Mouse (Mus musculus) erythroblast, adult 5-6 weeks (primary cell): Measurements from ENCODE around the gene Wfdc5. TPM values are rescaled to one million over a fixed set of nuclear protein-coding genes. Genes with fewer than 3 reads are reported as not detected.

Experiments
- ATAC-seq: replicated peaks from 2 replicates; pipeline ENCODE4 v1.8.0; 2016; ENCODE audit warnings: moderate number of reproducible peaks, mild to moderate bottlenecking, moderate TSS enrichment, inconsistent platforms; ENCODE audit not compliant: poor library complexity, low FRiP score, severe bottlenecking
- total RNA-seq, 2 experiments: library from RNA; stranded (forward) in 1 of 2; stranded (reverse) in 1 of 2; fragments of 150-400 nt in 1 of 2; fragments of 200-764, 138-1000 nt in 1 of 2; gene quantifications; 2 replicates each; pipeline versions ENCODE4 v1.2.3 to v1.2.4; 2015 to 2017; ENCODE audit warnings: low replicate concordance in 2 of 2

Wfdc5 gene
- total RNA-seq, 2 experiments from 2014 or later, result not detected

GRCm38 (mm10) chr2:164177831-164178230 is 4.7 kb downstream of the Wfdc5 start:
- ATAC-seq, result no peak

- ATAC-seq, result no peak
These were observed 6.7 kb downstream of the Wfdc5 start for GRCm38 (mm10) chr2:164175850-164176249.

- ATAC-seq, result no peak
These were observed 7.7 kb downstream of the Wfdc5 start for GRCm38 (mm10) chr2:164174649-164175395.

- no peak for ATAC-seq
These were observed 9.1 kb downstream of the Wfdc5 start for GRCm38 (mm10) chr2:164173394-164173793.

GRCm38 (mm10) chr2:164170902-164171301 is 11.6 kb downstream of the Wfdc5 start, which contains the start of gene Kcns1:
TSS of gene Kcns1 (minus strand) at chr2:164171113.
- ATAC-seq, result no peak

- no peak for ATAC-seq
These were observed 12.2 kb downstream of the Wfdc5 start for GRCm38 (mm10) chr2:164170326-164170725.

- no peak for ATAC-seq
These were observed 14.0 kb downstream of the Wfdc5 start for GRCm38 (mm10) chr2:164168571-164168946.

- no peak for ATAC-seq
These were observed 14.6 kb downstream of the Wfdc5 start for GRCm38 (mm10) chr2:164167752-164168570.

GRCm38 (mm10) chr2:164164941-164165340 is 17.6 kb downstream of the Wfdc5 start:
- no peak for ATAC-seq

- ATAC-seq, result no peak
These were observed 21.0 kb downstream of the Wfdc5 start for GRCm38 (mm10) chr2:164161515-164162055.

- ATAC-seq, result no peak
These were observed 23.7 kb downstream of the Wfdc5 start for GRCm38 (mm10) chr2:164158838-164159237.

- ATAC-seq, result no peak
These were observed 26.4 kb downstream of the Wfdc5 start for GRCm38 (mm10) chr2:164156158-164156557.

GRCm38 (mm10) chr2:164154007-164154406 is 28.5 kb downstream of the Wfdc5 start:
- ATAC-seq, result no peak

GRCm38 (mm10) chr2:164152341-164152740 is 30.2 kb downstream of the Wfdc5 start:
- ATAC-seq, result no peak

GRCm38 (mm10) chr2:164150086-164150760 is 32.3 kb downstream of the Wfdc5 start:
- ATAC-seq, result no peak

- no peak for ATAC-seq
These were observed 36.0 kb downstream of the Wfdc5 start for GRCm38 (mm10) chr2:164146556-164146955.

GRCm38 (mm10) chr2:164144541-164144940 is 38.0 kb downstream of the Wfdc5 start:
- no peak for ATAC-seq

- no peak for ATAC-seq
These were observed 38.5 kb downstream of the Wfdc5 start for GRCm38 (mm10) chr2:164144025-164144424.

- ATAC-seq, result no peak
These were observed 40.5 kb downstream of the Wfdc5 start for GRCm38 (mm10) chr2:164142021-164142420.

- no peak for ATAC-seq
These were observed 44.8 kb downstream of the Wfdc5 start for GRCm38 (mm10) chr2:164137754-164138153.
